Mouse (Mus musculus): ENCODE measurements around the gene Wdr38. TPM values are rescaled to one million over a fixed set of nuclear protein-coding genes. Genes with fewer than 3 reads are reported as not detected.

The Wdr38 gene
- under 1 TPM; 0.17 to 0.31 TPM for total RNA-seq (2021)
- long read RNA-seq, experiment 1, result 0 reads
- long read RNA-seq, experiment 2, partial matches to known transcripts, result 0 of 1 reads
- long read RNA-seq, experiment 2, other reads (novel, unspliced or antisense), result 1 of 1 reads

GRCm38 (mm10) chr2:38997386-38998374, at the start of gene Wdr38:
TSS of gene Wdr38 (plus strand) at chr2:38997476.
- intact Hi-C loops (cut with DNase I), result loop anchor here (1.0 to 10.0 kb wide), 2 partner anchors 70 to 203 kb away; partner anchors contain the start of gene Nr6a1
- peak; percentile 80 to 88 for DNase-seq

DNA sequence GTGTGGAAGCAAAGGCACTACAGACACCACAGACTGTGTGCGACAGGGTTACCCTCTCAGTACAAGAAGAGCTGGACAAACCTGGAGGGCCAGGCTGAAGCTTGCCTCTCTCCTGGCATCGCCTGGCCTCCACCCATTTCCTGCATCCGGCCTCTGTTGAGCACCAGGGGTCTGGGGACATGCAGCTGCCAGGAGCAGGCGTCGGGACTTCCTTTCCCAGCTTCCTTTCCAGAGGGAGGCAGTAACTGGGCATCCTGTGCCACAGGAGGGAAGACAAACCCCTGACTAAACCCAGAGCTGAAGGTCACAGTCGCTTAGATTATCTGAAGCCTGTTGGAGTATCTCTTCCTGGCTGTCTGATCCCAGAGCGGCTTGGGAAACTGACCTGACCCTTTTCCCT, 49.7 kb upstream of the Wdr38 start:
- no peak for DNase-seq
- intact Hi-C loops (cut with DNase I), result no loop called here

GRCm38 (mm10) chr2:38950281-38950719, 47.0 kb upstream of the Wdr38 start:
- intact Hi-C loops (cut with DNase I), result no loop called here

DNA sequence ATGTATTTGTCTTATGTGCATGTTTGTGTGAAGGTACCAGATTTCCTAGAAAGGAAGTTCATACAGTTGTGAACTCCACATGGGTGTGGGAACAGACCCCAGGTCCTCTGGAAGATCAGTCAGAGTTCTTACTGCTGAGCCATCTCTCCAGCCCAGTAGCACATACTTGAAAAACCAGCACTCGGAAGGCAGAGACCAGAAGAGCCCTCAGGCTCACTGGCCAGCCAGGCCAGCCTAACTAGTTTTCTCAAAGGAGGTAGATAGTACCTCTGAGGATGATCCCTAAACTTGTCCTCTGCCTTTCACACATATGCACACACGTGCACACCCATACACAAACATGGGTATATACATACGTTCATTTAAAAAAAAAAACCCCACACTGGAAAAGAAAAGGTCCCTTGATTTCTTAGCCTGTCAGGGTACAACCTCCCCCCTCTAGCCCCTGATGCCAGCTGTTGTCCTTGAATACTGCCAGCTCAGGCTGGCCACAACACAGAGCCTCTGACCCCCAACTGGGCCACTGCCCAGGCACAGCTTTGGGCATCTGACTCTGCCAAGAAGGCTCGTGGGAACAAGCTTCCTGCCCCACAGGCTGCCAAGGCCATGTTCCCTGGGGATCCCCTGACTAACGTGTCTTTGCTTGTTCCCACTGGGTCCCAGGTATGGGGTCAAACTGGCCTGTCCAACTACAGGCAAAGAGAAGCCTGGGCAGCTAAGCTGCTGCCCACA, 44.0 kb upstream of the Wdr38 start:
- DNase-seq, result peak; percentile 65 to 77
- intact Hi-C loops (cut with DNase I), result no loop called here

More at GRCm38 (mm10) chr2:38950281-38950719, 47.0 kb upstream of the Wdr38 start:
- DNase-seq, result peak; percentile 62 to 65

GRCm38 (mm10) chr2:38956062-38956461, 41.2 kb upstream of the Wdr38 start:
- no peak for DNase-seq
- intact Hi-C loops (cut with DNase I), result no loop called here

- intact Hi-C loops (cut with DNase I), result no loop called here
- DNase-seq, result no peak
Measured at GRCm38 (mm10) chr2:38957671-38958223, 39.5 kb upstream of the Wdr38 start.

DNA sequence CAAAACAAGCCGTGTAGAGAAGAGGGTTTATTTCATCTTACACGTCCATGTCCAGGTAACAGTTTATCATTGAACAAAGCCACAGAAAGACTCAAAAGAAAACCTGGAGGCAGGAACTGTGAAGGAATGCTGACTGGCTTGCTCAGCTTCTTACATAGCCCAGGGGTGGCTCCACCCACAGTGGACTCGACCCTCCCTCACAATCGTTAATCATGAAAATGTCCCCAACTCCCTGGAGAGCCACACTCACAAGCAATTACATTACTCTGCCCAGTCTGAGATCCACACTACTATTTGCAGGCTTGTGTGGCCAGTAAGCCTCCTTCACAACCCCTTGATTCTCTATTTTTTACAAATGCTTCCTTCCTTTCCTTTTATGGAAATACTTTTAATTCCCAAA, 33.1 kb upstream of the Wdr38 start:
- intact Hi-C loops (cut with DNase I), result no loop called here
- no peak for DNase-seq

GRCm38 (mm10) chr2:38969650-38970049, 27.6 kb upstream of the Wdr38 start:
- intact Hi-C loops (cut with DNase I), result no loop called here
- no peak for DNase-seq

- intact Hi-C loops (cut with DNase I), result no loop called here
Measured at GRCm38 (mm10) chr2:38970057-38970456, 27.2 kb upstream of the Wdr38 start.

GRCm38 (mm10) chr2:38973223-38973622, 24.1 kb upstream of the Wdr38 start:
- no peak for DNase-seq
- intact Hi-C loops (cut with DNase I), result no loop called here

More at GRCm38 (mm10) chr2:38970057-38970456, 27.2 kb upstream of the Wdr38 start:
- DNase-seq, result no peak

DNA sequence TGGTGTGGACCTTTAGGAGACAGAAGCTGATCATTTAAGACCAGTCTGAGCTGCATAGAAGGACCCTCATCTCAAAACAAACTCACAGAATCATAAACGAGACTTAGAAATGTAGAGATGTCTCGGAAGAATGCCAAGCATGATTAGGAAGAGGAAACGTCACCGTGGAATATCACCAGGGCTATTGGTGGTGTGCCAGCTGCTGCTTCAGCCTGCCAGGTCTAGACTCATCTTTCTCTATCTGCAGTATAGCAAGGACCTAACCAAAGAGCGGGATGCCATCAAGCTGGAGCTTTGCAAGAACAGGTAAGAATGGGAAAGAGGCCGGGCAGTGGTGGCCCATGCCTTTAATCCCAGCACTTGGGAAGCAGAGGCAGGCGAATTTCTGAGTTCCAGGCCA, 23.6 kb upstream of the Wdr38 start:
- intact Hi-C loops (cut with DNase I), result no loop called here

GRCm38 (mm10) chr2:38974171-38974570, 23.1 kb upstream of the Wdr38 start:
- intact Hi-C loops (cut with DNase I), result no loop called here
- DNase-seq, result no peak

More for the DNA sequence above, 23.6 kb upstream of the Wdr38 start:
- DNase-seq, result no peak

DNA sequence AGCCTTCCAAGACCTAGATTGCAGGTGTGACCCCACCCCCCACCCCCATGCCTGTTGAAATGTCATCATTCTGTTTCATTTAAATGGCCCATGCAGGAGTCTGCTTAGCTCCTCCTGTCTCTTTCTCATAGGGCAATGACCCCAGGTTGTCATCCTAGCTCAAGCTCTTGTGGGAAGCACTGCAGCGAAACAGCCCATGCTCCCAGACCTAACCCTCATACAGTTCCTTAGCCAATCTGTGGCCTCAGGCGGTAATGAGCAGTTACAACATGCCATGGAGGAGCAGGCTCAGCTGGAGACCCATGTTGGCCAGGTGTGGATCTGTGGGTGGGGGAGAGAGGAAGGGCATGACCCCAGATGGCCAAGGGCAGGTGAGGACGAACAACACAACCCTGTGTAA, 22.1 kb upstream of the Wdr38 start:
- no peak for DNase-seq
- intact Hi-C loops (cut with DNase I), result no loop called here

DNA sequence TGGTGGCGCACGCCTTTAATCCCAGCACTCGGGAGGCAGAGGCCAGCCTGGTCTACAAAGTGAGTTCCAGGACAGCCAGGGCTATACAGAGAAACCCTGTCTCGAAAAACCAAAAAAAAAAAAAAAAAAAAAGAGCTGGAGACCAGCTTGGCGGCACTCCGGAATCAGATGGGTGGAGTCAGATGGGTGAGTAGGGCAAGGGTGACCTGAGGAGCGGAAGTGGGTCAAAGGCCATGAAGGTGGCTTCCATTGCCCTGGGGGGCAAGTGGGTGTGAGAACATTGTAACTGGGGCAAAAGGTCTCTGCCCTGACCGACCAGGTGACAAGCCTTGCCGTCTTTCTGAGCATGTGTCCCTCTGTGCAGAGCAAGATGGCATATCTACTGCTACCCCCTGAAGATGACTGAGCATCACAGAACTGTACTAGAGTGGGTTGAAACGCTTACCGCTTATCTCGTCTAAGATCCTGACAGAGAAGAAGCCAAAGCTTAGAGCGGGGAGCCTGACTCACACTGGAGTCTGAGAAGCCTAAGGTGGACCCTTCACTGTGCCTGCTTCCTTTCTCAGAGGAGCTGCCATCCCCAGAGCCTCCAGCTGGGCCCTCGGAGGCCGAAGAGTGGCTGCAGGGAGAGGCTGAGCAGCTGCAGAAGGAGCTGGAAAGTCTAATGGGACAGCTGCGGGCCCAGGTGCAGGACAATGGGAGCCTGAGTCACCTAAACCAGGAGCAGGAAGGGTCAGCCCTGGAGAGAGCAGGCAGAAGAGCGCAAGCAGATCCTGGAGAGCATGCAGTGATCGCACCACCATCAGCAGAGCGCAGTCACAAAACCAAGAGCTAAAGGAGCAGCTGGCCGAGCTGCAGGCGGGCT, 21.1 kb upstream of the Wdr38 start:
- no peak for DNase-seq
- intact Hi-C loops (cut with DNase I), result no loop called here

GRCm38 (mm10) chr2:38977837-38978236, 19.4 kb upstream of the Wdr38 start:
- intact Hi-C loops (cut with DNase I), result no loop called here
- no peak for DNase-seq

- no peak for DNase-seq
- intact Hi-C loops (cut with DNase I), result no loop called here
Measured at GRCm38 (mm10) chr2:38983456-38983855, 13.8 kb upstream of the Wdr38 start.

DNA sequence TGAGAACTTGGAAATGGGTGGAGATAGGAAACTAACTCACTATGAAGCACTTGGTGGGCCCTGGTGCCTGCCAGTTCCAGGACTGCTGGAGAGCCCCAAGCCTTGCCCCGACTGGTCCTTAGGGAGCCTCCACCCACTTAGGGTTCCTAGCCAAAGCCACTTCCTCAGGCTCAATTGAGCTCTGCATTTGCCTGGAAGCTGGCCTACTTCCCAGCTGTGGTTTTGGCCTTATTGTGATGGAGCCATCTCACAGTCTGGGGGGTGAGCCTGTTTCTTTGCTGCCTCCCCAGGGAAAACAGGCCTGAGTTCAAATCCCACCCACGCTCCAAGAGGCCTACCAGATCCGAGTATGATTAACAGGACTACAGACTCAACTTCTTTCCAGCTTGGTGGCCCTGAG, 10.7 kb upstream of the Wdr38 start:
- peak; percentile 49 to 73 for DNase-seq
- intact Hi-C loops (cut with DNase I), result loop anchor here (2.0 kb wide), 1 partner anchor 46 kb away; no protein-coding TSS in a partner anchor

GRCm38 (mm10) chr2:38987371-38987770, 9.9 kb upstream of the Wdr38 start:
- no peak for DNase-seq
- intact Hi-C loops (cut with DNase I), result loop anchor here (2.0 kb wide), 1 partner anchor 47 kb away; no protein-coding TSS in a partner anchor

GRCm38 (mm10) chr2:38987803-38988510, 9.3 kb upstream of the Wdr38 start:
- no peak for DNase-seq

More at GRCm38 (mm10) chr2:38987803-38988510, 9.3 kb upstream of the Wdr38 start:
- intact Hi-C loops (cut with DNase I), result loop anchor here (2.0 kb wide), 1 partner anchor 47 kb away; no protein-coding TSS in a partner anchor
